Mouse (Mus musculus): ENCODE measurements around the gene Ttc28. TPM values are rescaled to one million over a fixed set of nuclear protein-coding genes. Genes with fewer than 3 reads are reported as not detected.
"Not testable (repeated sequence)": the region's sequence is repeated elsewhere in the genome, so short reads cannot be mapped to it uniquely, and the experiment has no call there.

Gene Ttc28
- total RNA-seq, 2 experiments from 2014 or later, result 17.9 to 18.4 TPM

DNA sequence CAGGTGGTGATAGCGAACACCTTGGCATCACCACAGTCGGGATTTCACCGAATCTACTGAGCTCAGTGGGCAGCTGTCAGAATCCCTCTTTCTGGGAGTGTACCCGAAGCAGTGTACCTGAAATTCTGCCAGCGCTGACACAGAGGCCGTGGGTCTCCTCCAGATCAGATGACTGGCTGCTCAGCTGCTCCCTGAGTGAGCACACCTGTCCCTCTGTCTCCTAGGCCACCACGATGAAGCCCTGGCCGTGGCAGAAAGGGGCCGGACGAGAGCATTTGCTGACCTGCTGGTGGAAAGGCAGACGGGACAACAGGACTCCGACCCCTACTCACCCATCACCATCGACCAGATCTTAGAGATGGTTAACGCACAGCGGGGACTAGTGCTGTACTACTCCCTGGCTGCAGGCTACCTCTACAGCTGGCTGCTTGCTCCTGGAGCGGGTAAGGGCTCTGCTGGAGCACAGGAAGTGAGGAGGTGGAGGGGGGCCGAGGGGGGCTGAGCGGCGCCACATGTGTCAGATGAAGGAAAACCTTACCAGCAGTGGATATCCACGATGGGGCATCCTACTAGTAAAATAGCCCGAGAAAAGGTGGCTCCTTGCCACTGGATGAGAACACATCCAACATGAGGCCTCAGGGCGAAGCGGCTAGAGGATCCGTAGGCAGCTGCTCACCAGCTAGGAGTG, 353.6 kb downstream of the Ttc28 start:
- DNase-seq, result no peak
- intact Hi-C loops (cut with DNase I; ENCODE audit: low total_unique reads), result no loop called here

DNA sequence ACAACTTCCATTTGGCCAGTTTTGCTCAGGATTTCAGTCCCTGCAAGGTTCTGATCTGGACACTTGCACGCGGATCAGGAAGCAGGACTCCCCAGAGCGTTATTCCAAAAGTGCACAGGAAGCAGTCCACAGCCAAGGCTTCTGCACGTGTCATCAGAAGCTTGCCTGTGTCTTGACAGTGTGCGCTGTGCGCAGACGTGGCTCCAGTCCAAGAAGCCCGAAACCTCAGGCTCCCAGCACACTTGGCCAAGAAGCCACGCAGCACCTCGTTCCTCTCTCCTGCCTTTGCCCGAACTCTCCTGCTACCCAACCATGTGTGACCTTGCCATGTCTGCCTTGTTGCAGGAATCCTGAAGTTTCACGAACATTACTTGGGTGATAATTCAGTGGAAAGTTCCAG, 355.5 kb downstream of the Ttc28 start:
- intact Hi-C loops (cut with DNase I; ENCODE audit: low total_unique reads), result no loop called here
- peak; percentile 70 for DNase-seq

GRCm38 (mm10) chr5:111237176-111237636, 357.6 kb downstream of the Ttc28 start:
- intact Hi-C loops (cut with DNase I; ENCODE audit: low total_unique reads), result no loop called here
- no peak for DNase-seq

DNA sequence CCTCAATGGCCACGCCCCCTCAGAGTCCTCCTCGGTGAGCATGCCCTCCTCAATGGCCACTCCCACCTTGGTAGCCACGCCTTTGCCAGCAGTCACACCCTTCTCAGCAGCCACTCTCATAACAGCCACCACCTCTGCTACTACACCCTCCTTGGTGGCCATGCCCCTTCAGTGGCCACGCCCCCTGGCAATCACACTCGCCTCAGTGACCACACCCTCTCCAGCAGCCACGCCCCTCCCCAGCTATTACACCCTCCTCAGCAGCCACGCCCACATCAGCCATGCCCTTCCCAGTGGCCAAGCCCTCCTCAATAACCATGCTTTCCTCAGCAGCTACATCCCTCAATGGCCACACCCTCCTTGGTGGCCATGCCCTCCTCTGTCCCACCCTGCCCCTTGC, 359.6 kb downstream of the Ttc28 start:
- DNase-seq, result no peak
- intact Hi-C loops (cut with DNase I; ENCODE audit: low total_unique reads), result no loop called here

DNA sequence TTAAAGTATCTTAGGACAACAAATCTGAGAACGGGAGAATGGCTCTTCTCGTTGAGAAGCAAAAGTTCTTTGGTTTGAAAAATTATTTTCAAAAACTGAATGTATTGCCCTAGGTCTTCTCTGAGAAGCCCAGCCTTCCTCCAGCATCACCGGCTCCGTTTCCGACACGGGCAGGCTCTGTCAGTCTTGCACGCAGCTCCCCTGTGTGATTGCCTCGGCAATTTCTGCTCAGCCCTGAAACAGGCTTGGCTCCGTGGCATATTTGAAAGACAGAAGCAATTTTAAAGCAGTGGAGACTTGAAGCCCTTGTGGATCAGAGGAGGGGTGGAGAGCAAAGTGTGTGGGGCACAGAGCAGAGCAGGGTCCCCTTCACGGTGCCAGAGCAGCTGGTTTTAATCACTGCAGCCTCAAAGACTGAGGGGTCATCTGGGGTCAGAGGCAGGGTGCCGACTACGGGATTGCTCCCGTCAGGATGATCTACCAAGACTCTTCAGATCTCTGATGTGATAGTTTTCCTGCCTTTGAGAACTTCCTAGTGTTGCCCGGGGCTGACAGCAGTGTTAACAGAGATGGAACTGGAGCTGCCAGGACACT, 363.9 kb downstream of the Ttc28 start:
- DNase-seq, result peak; percentile 55
- intact Hi-C loops (cut with DNase I; ENCODE audit: low total_unique reads), result no loop called here

DNA sequence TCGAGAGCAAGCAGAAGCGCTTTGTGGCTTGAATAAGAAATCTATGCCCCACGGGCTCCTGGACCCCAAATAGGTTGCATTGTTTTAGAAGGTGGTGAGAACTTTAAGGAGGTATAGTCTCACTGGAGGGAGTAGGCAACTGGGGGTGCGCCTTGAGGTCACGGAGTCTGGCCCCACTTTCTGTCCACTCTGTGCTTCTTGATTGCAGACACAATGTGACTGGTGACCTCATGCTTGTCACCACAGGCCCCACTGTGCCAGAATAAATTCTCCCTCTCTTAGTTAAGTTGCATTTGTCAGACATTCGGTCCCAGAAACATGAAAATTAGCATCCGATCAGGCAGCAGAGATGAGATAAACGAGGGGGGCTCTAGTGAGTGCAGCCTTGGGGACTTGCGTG, 364.5 kb downstream of the Ttc28 start:
- no peak for DNase-seq
- intact Hi-C loops (cut with DNase I; ENCODE audit: low total_unique reads), result no loop called here

GRCm38 (mm10) chr5:111247571-111248265, 368.1 kb downstream of the Ttc28 start:
- peak; percentile 72 for DNase-seq
- intact Hi-C loops (cut with DNase I; ENCODE audit: low total_unique reads), result no loop called here

GRCm38 (mm10) chr5:111252147-111252546, 372.5 kb downstream of the Ttc28 start:
- DNase-seq, result no peak
- intact Hi-C loops (cut with DNase I; ENCODE audit: low total_unique reads), result loop anchor here (10.0 kb wide), 1 partner anchor 47 kb away; no protein-coding TSS in a partner anchor

DNA sequence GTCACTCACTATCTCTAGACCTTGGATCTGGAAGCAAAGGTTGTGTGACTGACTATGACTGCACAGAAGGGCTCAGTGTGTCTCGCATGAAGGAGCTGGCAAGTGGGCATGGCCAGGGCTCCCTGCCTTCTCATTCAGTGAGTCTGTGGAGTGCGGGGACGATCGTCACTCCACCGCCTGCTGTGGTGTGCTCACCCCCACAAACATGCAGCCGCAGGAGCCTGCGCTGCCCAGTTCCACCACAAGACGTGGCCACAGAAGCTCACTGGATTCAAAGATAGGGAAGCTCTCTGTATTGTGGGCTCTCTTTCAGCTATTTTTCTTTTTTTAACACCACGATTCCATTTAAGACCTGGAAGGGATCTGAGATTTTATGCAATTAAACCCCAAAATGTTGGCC, 374.8 kb downstream of the Ttc28 start:
- intact Hi-C loops (cut with DNase I; ENCODE audit: low total_unique reads), result loop anchor here (10.0 kb wide), 1 partner anchor 50 kb away; no protein-coding TSS in a partner anchor
- no peak for DNase-seq

GRCm38 (mm10) chr5:111254781-111255180, 375.2 kb downstream of the Ttc28 start:
- intact Hi-C loops (cut with DNase I; ENCODE audit: low total_unique reads), result loop anchor here (5.0 to 10.0 kb wide), 2 partner anchors 32 to 50 kb away; no protein-coding TSS in a partner anchor
- no peak for DNase-seq

GRCm38 (mm10) chr5:111256181-111256580, 376.6 kb downstream of the Ttc28 start:
- DNase-seq, result no peak
- intact Hi-C loops (cut with DNase I; ENCODE audit: low total_unique reads), result loop anchor here (5.0 to 10.0 kb wide), 2 partner anchors 34 to 51 kb away; no protein-coding TSS in a partner anchor

- intact Hi-C loops (cut with DNase I; ENCODE audit: low total_unique reads), result loop anchor here (5.0 to 10.0 kb wide), 2 partner anchors 35 to 52 kb away; no protein-coding TSS in a partner anchor
- DNase-seq, result peak; percentile 79
Measured at GRCm38 (mm10) chr5:111257127-111257526, 377.5 kb downstream of the Ttc28 start.

- intact Hi-C loops (cut with DNase I; ENCODE audit: low total_unique reads); DNase-seq: not testable (repeated sequence)
Measured at GRCm38 (mm10) chr5:111261162-111261561, 381.6 kb downstream of the Ttc28 start.

DNA sequence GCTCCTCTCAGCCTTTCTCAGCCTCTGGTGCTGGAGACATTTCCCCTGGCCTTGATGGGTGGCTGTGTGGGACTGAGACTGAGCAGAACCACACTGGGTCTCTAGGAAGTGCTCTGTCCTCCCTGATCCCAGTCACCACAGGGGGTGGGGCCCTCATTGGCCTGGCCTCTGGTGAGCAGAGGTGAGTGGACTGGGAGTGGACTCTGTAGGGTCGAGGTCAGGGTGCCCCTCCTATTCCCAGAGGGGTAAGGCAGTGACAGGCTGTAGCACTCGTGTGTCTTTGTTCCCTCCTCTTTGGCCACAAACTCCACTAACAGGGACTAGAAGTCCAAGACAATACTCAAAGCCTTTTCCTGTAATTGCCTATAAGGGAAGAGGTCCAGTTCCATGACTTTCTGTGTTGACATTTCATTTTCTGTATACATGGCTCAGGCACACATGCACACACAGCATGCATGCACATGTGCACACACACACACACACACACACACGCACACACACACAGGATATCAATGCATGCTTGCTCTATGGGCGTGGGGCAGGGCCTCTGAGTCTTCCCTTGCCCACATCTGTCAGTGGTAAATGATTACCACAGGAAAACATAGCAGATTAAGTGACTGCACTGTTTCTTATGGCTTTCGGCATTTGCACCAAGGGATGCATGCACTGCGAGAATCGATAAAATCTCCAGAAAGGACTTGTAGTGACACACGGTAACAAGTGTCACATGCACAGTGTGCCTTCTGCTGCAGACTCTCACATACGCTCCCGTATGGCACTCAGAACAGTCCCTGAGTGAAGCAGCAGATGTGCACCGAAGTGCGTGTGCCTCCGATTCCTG, 382.4 kb downstream of the Ttc28 start:
- intact Hi-C loops (cut with DNase I; ENCODE audit: low total_unique reads), result no loop called here
- no peak for DNase-seq

DNA sequence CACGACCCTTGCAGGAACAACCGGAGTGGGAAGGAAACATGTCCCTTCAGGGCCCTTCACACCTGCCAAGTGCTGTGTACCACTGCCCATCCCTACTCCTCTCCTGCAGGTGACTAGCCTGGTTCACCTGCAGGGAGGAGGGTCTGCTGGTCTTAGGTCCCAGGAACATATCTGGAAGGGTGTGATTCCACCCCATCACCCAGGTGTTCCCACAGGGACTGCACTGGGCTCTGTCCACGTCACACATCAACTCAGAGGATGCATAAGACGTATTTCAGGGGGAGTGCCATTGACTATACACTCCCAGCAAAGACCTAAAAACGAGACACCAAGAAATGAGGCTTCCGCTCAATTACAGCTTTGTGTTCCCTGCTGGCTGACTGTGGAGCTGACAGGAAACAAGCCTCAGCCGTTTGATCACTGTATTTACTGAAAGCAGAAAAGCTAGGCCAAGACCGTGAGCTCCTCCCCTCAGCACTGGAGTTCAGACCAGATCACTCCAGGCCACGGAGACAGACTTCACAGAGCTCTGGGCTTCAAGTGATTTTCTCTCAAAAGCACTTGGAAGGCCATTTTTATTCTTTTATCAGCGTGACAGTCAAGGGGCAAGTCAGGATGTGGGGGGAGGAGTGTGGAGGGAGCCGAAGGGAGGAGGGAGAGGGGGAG, 383.1 kb downstream of the Ttc28 start:
- intact Hi-C loops (cut with DNase I; ENCODE audit: low total_unique reads), result no loop called here

GRCm38 (mm10) chr5:111263370-111263769, 383.8 kb downstream of the Ttc28 start:
- intact Hi-C loops (cut with DNase I; ENCODE audit: low total_unique reads), result no loop called here
- no peak for DNase-seq

More for the DNA sequence above, 383.1 kb downstream of the Ttc28 start:
- peak; percentile 40 for DNase-seq

DNA sequence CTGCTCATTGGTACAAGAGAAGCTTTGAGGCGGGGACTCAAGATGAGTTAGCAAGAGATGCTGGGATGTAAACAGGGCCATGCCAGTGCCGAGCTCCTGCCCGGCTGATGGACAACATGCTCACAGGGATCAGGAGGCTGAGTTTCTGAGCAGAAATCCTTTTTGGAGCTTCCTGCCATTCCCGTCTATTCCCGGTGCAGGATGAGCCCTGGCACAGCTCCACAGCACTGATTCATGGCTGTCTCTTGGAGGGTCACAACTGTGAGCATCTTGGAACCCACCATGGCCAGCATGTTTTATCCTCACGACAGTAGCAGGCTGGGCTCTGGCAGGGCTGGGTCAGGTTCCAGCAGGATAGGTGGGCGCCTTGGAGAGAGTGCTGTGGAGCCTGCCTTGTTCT, 384.9 kb downstream of the Ttc28 start:
- intact Hi-C loops (cut with DNase I; ENCODE audit: low total_unique reads), result no loop called here
- no peak for DNase-seq

DNA sequence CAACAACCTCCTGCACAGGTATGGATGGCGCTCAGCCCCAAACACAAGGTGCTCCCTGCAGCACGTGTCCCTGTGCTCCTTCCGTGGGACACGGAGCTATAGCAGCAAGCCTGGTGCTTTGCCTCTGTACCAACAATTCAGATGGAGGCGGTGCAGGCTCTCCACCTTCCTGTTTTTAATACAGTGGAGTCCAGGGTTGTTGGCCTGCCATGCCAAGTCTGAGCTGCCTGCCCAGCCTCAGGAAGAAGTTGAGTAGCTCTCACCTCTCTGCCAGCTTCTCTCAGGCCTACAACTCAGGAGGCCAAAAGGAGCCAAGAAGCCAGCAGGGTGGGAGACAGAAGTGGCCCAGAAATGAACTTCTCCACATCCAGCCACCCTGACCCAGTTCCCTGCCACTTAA, 387.1 kb downstream of the Ttc28 start:
- intact Hi-C loops (cut with DNase I; ENCODE audit: low total_unique reads), result no loop called here
- no peak for DNase-seq

GRCm38 (mm10) chr5:111267100-111267499, 387.5 kb downstream of the Ttc28 start:
- no peak for DNase-seq
- intact Hi-C loops (cut with DNase I; ENCODE audit: low total_unique reads), result no loop called here
